Mouse (Mus musculus) neural tube, embryonic 12.5 days (tissue): Measurements from ENCODE around the gene Neurl1b. TPM values are rescaled to one million over a fixed set of nuclear protein-coding genes. Genes with fewer than 3 reads are reported as not detected.
A peak's percentile ranks its signal among the peaks of the same experiment; 100 is the strongest.

Experiments
- ATAC-seq: fragments of 200-750 bp; cut with Nextera tagmentation; 2 replicates; pipeline ENCODE4 v1.8.0; 2017; ENCODE audit warnings: low read depth, mild to moderate bottlenecking, moderate TSS enrichment, moderate library complexity; ENCODE audit not compliant: low FRiP score
- H3K27ac ChIP-seq: fragments of 300-500 bp; sonication (generic); 2 replicates; pipeline ENCODE4 v1.5.1; 2016
- H3K27me3 ChIP-seq: fragments of 300-500 bp; sonication (generic); replicated peaks from 2 replicates; pipeline ENCODE4 v1.6.1; 2016; ENCODE audit warnings: mild to moderate bottlenecking
- H3K36me3 ChIP-seq: fragments of 300-500 bp; sonication (generic); 2 replicates; pipeline ENCODE4 v1.6.1; 2016; ENCODE audit warnings: mild to moderate bottlenecking
- H3K4me1 ChIP-seq: fragments of 300-500 bp; sonication (generic); 2 replicates; pipeline ENCODE4 v1.6.1; 2016
- H3K4me2 ChIP-seq: fragments of 300-500 bp; sonication (generic); replicated peaks from 2 replicates; pipeline ENCODE4 v1.6.1; 2016; ENCODE audit warnings: mild to moderate bottlenecking
- H3K4me3 ChIP-seq: fragments of 300-500 bp; sonication (generic); 2 replicates; pipeline ENCODE4 v1.5.1; 2016
- H3K9ac ChIP-seq: fragments of 300-500 bp; sonication (generic); 2 replicates; pipeline ENCODE4 v1.6.1; 2016; ENCODE audit warnings: mild to moderate bottlenecking
- H3K9me3 ChIP-seq: fragments of 300-500 bp; sonication (generic); 2 replicates; pipeline ENCODE4 v1.6.1; 2016; ENCODE audit warnings: mild to moderate bottlenecking
- WGBS: fragments of 180-500 bp; shearing (Covaris S2); methylation state at CpG from one replicate; pipeline ENCODE4 v1.1.7; 2016; 5-methylcytosine and 5-hydroxymethylcytosine counted together
- polyA plus RNA-seq: library from polyadenylated mRNA; unstranded; fragments of >200 nt; fragmentation: Nextera tagmentation; extraction: Ambion mirVana; gene quantifications from 2 replicates; pipeline ENCODE4 v1.2.1, GENCODE M21; 2016

Gene Neurl1b
- polyA plus RNA-seq, 1 experiment from 2014 or later = 0.58 TPM

DNA sequence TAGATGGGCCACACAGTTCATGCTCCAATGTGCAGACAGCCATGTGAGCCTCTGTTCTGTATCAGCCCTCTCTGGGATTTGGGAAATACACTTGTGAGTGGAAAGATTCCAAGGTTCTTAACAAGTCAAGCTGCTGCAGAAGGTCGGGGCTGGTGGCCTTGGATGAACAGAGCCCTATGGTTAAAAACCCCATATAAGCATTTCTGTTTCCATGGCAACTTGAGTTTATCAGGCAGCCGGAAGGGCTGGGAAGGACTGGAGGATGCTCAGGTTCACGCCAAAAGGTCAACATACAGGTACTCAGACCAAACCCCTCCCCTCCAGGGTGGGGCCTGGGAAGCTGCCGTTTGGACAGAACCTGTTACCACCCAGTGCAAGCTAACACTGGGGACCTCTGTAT, 49.4 kb downstream of the Neurl1b start:
- Histone ChIP-seq H3K4me1 (no peaks in the 10 kb centered on the region), H3K4me2 (no peak overlapping the region), H3K36me3 (no peaks in the 10 kb centered on the region), H3K27me3 (no peaks in the 10 kb centered on the region), H3K4me3 (no peak overlapping the region), H3K9me3 (no peaks in the 10 kb centered on the region), H3K9ac (no peak overlapping the region), H3K27ac (no peak overlapping the region)
- 58% methylated on average over 4 of the region's 4 CpGs for WGBS
- ATAC-seq = no peak

DNA sequence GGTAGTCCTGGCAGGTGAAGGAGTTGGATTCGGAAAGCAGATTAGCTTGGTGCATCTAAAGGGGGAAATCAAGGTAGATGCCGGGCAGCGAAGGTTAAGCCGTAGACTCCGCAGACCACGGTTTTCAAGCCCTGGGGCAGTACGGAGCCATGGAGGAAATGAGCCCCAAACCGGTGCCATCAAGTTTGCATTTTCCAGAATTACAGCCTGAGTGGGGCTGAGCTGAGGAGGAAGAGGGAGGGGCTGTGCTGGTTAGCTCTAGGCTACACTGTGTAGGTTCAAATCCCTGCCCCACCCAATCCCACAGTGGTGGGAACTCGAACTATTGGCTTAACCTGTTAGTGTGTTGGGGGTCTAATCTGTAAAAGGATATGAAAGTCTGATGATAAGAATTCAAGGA, 49.9 kb downstream of the Neurl1b start:
- H3K4me2 ChIP-seq = no peak overlapping the region
- H3K9me3 ChIP-seq = no peaks in the 10 kb centered on the region
- H3K36me3 ChIP-seq = no peaks in the 10 kb centered on the region
- ATAC-seq = no peak
- no peak overlapping the region for H3K9ac ChIP-seq
- H3K4me3 ChIP-seq = no peak overlapping the region
- H3K4me1 ChIP-seq = no peaks in the 10 kb centered on the region
- no peak overlapping the region for H3K27ac ChIP-seq
- 83% methylated on average over 9 of the region's 9 CpGs for WGBS
- no peaks in the 10 kb centered on the region for H3K27me3 ChIP-seq

DNA sequence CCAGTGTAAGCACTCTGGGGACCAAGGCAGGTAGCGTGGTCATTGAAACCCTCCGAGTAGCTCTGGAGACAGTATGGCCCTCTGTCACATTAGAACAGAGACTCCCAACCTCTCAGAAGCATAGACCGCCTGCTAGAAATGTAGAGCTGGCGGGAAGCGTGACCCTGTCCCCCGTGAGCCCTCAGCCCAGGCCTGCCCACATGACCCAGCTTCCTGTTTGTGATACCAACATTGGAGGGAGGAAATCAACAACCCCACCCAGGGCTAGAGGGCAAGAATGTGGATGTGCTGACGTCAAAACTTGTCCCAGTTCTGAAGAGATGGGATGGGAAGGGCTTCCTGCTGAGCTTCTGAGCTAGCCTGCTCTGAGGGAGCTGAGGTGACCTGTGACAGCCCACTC, 50.3 kb downstream of the Neurl1b start:
- Histone ChIP-seq H3K27me3 (no peaks in the 10 kb centered on the region), H3K4me2 (no peak overlapping the region), H3K4me1 (no peaks in the 10 kb centered on the region), H3K36me3 (no peaks in the 10 kb centered on the region), H3K9me3 (no peaks in the 10 kb centered on the region), H3K9ac (no peak overlapping the region), H3K4me3 (no peak overlapping the region), H3K27ac (no peak overlapping the region)
- 61% methylated on average over 7 of the region's 7 CpGs for WGBS
- ATAC-seq = no peak

DNA sequence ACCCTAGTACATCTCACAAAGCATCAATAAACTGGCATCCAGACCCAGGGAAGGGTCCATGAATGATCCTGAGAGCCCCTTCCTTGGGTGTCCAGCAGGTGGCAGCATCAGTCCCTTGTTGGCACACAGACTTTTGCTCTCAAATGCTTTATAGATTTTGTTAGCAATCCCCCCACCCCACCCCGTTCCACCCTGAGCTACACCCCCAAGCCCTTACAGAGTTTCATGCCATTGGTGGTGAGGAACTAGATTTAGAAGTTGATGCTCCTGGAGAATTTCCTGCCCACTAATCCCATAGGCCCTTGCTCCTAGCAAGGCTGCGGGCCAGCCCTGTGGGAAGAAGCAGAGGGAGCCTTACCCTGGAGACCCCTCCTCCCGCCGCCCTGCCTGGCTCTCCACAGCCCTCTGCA, 52.1 kb downstream of the Neurl1b start:
- WGBS = 2% methylated on average over 4 of the region's 4 CpGs
- Histone ChIP-seq H3K27ac (no peak overlapping the region), H3K4me3 (no peak overlapping the region), H3K36me3 (no peaks in the 10 kb centered on the region), H3K4me1 (no peaks in the 10 kb centered on the region), H3K9me3 (no peaks in the 10 kb centered on the region), H3K4me2 (peak overlapping the region; percentile 40), H3K27me3 (no peaks in the 10 kb centered on the region), H3K9ac (no peak overlapping the region)
- 0 out of 2 replicates have a peak, but pooled peaks have one; percentile 25 for ATAC-seq

DNA sequence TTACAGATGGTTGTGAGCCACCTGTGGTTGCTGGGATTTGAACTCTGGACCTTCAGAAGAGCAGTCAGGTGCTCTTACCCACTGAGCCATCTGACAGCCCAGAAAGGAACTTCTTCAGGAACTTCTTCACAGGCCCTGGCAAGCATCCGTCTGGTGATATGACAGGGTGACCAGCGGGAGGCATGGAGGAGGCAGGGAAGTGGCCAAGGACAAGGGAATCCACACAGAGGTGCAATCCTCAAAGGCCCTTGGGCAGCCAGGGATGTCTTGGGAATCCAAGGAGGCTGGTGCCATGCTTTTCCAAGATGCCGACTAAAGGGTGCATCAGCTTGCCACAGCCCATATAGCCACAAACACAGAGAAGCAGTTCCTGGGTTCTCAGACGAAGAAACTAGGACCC, 53.0 kb downstream of the Neurl1b start:
- no peak overlapping the region for H3K4me3 ChIP-seq
- no peaks in the 10 kb centered on the region for H3K36me3 ChIP-seq
- no peaks in the 10 kb centered on the region for H3K9me3 ChIP-seq
- H3K27me3 ChIP-seq = no peaks in the 10 kb centered on the region
- H3K4me2 ChIP-seq = no peak overlapping the region
- H3K27ac ChIP-seq = no peak overlapping the region
- WGBS = 77% methylated on average over 4 of the region's 4 CpGs
- no peak overlapping the region for H3K9ac ChIP-seq
- no peak for ATAC-seq
- H3K4me1 ChIP-seq = no peaks in the 10 kb centered on the region

DNA sequence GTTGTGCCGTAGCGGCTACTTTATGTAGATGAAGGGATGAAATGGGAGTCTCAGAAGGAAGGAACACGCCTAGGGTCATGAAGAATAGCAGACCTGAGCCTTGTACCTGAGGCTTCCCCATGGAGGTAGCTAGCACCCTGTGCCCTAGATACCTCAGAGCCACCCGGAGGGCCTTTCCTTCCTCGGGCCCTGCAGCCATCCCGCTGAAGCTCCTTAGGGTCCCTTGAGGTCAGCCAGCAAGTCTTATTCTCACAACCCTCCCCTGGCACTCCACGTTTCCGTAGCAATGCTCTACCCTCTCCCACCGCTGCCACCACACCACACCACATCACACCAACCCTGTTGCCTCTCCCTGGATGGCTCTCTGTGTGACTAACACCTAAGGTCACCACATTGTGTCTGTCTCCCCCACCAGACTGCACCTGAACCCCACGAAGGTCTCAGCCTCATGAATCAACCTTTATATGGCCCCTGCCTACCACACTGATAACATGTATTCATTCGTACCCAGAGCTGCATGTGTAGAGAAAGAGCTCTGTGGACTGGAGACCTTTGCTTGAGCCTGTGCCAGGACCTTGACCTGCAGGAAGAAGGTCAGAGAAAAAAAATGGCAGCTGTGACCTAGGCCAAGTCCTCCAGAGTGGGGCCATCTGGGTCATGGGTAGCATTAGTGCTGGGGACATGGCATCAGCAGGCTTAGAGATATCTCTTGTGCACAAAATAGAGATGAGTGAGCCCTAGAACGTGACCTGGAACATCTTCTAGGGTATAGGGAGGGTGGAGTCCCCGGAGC, 53.7 kb downstream of the Neurl1b start:
- H3K9ac ChIP-seq = no peak overlapping the region

DNA sequence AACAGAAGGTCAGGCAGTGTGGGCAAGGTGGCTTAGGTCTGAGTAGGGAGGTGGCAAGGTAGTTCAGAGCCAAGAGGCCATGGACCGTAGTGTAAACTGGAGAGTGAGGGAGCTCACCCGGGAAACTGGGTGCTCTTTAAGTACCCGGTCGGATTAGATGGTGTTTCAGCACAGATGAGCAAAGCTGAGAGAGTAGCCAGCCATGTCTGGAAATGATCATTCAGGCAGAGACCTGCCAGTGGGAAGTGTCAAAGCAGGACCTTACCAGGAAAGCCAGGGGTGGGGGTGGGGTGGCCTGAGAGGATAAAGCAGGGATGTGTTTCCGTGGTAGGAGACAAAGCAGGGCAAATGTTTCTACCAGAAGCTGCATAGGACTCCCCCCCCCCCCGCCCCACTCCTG, 62.2 kb downstream of the Neurl1b start:
- Histone ChIP-seq H3K4me1 (no peaks in the 10 kb centered on the region), H3K9me3 (no peaks in the 10 kb centered on the region), H3K36me3 (no peaks in the 10 kb centered on the region), H3K27ac (no peak overlapping the region), H3K4me2 (no peak overlapping the region), H3K27me3 (no peaks in the 10 kb centered on the region), H3K4me3 (no peak overlapping the region), H3K9ac (no peak overlapping the region)
- WGBS = 74% methylated on average over 6 of the region's 6 CpGs
- ATAC-seq = no peak

More for the DNA sequence above, 53.7 kb downstream of the Neurl1b start:
- Histone ChIP-seq H3K27me3 (no peaks in the 10 kb centered on the region), H3K9me3 (no peaks in the 10 kb centered on the region), H3K4me1 (no peaks in the 10 kb centered on the region), H3K27ac (no peak overlapping the region), H3K36me3 (no peaks in the 10 kb centered on the region), H3K4me2 (no peak overlapping the region), H3K4me3 (no peak overlapping the region)
- ATAC-seq = no peak
- 86% methylated on average over 13 of the region's 13 CpGs for WGBS

DNA sequence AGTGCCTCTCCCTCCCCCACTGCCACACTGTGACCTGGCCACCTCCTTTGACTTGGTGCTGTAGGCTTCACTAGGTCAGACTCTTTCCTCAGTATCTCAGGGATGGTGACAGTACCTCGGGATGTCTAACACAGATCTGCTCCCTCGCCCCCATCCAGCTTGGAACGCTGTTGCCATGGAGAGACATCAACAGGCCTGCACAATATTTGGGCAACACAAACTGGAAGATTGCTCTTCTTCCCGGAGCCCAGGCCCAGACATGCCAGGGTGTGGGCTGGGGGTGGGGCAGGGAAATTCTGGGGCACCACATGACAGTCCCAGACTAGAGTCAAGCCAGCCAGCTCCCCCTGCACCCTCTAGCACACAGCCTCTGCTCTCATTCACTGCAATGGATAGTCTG, 64.0 kb downstream of the Neurl1b start:
- Histone ChIP-seq H3K4me3 (no peak overlapping the region), H3K9me3 (no peaks in the 10 kb centered on the region), H3K36me3 (no peaks in the 10 kb centered on the region), H3K4me1 (no peaks in the 10 kb centered on the region), H3K4me2 (no peak overlapping the region), H3K9ac (no peak overlapping the region), H3K27ac (no peak overlapping the region), H3K27me3 (no peaks in the 10 kb centered on the region)
- no peak for ATAC-seq
- WGBS = 76% methylated on average over 4 of the region's 4 CpGs

DNA sequence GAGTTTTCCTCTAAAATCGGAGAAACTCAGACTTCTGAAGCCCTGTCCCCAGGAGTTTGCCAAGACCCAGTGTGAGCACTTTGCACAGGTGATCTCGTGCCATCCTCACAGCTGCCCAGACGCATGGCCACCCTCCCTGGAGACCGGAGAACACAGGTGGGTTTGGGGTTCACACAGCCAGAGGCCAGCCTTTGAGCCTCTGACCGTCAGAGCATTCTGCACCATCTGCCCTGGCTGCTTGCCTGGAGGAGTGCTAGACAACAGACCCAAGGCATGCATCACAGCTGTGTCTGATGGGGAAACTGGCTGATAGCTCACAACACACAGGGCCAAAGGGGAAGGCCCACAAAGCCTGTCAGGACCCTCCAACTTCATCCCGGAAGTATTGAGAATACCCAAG, 65.0 kb downstream of the Neurl1b start:
- Histone ChIP-seq H3K9ac (no peak overlapping the region), H3K4me2 (no peak overlapping the region), H3K27me3 (no peaks in the 10 kb centered on the region), H3K9me3 (no peaks in the 10 kb centered on the region), H3K4me3 (no peak overlapping the region), H3K36me3 (no peaks in the 10 kb centered on the region), H3K4me1 (no peaks in the 10 kb centered on the region), H3K27ac (no peak overlapping the region)
- 81% methylated on average over 6 of the region's 6 CpGs for WGBS
- ATAC-seq = no peak

DNA sequence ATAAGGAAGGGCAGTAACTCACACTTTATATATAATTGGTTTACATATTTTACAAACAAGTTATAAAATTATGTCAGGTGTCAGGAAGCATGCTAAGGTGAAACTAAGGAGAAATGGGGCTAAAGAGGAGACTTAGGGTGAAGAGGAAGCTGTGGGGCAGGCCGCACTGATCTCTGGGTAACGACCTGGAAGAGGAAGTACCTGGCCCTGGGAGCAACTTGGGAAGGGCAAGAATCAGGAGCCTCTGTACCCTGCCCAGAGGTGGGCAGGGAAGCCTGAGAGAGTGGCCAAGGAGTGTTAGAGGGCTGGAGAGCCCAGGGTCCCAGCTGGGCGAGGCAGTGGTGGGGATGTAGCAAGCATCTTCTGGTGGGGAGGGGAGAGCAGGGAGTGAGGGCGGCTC, 66.3 kb downstream of the Neurl1b start:
- no peaks in the 10 kb centered on the region for H3K4me1 ChIP-seq
- H3K4me3 ChIP-seq = no peak overlapping the region
- H3K27ac ChIP-seq = no peak overlapping the region
- no peaks in the 10 kb centered on the region for H3K27me3 ChIP-seq
- no peaks in the 10 kb centered on the region for H3K9me3 ChIP-seq
- H3K9ac ChIP-seq = no peak overlapping the region
- no peak for ATAC-seq
- H3K36me3 ChIP-seq = no peaks in the 10 kb centered on the region
- H3K4me2 ChIP-seq = no peak overlapping the region
- WGBS = 87% methylated on average over 4 of the region's 4 CpGs

DNA sequence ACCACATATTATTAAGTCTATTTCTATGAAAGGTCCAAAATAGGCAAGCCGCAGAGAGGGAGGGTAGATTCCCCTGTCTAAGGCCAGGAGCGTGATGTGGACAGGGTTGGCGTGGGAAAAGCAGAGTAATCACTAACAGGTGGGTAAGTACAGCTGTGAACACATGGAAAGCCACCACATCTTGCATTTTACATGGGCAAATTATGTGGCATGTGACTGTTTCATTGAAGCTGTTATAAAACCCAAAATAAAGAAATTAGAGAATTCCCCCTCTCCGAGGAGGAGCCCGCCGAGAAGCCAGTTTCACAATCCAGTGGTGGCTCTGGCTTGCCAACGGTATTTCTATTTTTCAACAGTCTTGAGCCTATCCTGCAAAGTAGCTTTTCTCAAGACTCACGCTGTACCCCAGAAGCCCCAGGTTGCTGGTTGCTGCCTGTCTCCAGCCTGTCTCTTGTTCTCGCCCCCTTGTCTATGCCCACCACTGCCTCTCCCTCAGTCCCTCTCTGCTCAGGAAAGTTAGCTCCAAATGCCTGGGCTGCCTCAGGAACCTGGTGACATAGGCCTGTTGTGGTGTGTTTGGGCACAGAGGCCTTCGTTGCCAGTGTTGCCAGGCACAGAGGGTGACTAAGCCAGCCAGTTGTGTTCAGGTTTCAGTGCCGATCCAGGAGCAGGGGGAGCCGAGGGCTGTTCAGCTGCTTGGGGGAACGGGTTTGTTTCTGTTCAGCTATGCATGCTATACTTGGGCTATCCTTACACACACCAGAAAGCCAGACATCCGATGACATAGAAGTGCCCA, 70.2 kb downstream of the Neurl1b start:
- Histone ChIP-seq H3K4me1 (no peaks in the 10 kb centered on the region), H3K4me2 (no peak overlapping the region), H3K9ac (no peak overlapping the region), H3K36me3 (no peaks in the 10 kb centered on the region), H3K27ac (no peak overlapping the region), H3K4me3 (no peak overlapping the region), H3K27me3 (no peaks in the 10 kb centered on the region), H3K9me3 (no peaks in the 10 kb centered on the region)
- WGBS = 88% methylated on average over 14 of the region's 14 CpGs
- ATAC-seq = no peak

DNA sequence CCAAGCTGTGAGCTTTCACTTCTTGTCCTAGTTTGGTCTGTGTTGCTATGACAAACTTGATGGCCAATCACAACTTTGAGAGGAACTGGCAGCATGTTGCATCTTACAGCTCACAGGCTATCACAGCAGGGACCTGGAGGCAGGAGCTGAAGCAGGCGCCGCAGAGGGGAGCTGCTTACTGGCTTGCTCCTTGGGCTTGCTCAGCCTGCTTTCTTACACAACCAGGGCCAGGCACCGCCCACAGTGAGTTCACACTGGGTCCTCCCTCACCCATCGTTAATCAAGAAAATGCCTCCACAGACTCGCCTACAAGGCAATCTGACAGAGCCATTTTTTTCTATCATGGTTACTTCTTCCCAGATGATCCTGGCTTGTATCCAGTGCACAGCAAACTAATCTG, 72.6 kb downstream of the Neurl1b start:
- Histone ChIP-seq H3K4me1 (no peaks in the 10 kb centered on the region), H3K36me3 (no peaks in the 10 kb centered on the region), H3K4me3 (no peak overlapping the region), H3K9me3 (no peaks in the 10 kb centered on the region), H3K27me3 (no peaks in the 10 kb centered on the region), H3K9ac (no peak overlapping the region), H3K4me2 (no peak overlapping the region), H3K27ac (no peak overlapping the region)
- WGBS = 57% methylated on average over 5 of the region's 5 CpGs
- ATAC-seq = no peak
